9 mouse cellular contexts compared by ENCODE assay signal in the genomic region with DNA sequence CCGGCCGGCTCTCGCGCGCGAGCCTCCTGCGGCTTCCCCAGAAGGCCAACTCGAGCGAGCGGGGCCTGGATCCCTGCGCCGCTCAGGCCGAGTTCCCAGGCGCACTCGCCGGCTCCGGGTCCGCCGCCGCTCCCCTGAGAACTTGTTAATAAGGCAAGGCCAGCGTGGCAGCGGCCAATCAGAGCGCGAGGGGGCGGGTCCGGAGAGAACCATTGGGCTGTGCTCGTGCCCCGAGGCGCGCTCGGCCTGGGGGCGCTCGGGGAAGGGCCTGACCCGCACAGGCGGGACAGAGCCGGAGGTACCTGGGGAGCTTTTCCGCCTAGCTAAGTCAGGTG. TPM values are rescaled to one million over a fixed set of nuclear protein-coding genes. Genes with fewer than 3 reads are reported as not detected.
DNase-seq lines count a peak whose midpoint lies in the region; ATAC-seq and TF ChIP-seq lines count a peak whose summit lies in the region.
"Had no signal": no experiment of that assay in that cellular context is flagged by ENCODE, and none has a peak within 500 bp of the region (broad histone marks: within the 10 kb centered on the region; RNA-seq: fewer than 3 reads in every experiment).

A gene (minus strand): TSS at position 123 of the 335 bp plus-strand sequence.

- H3K4me2 ChIP-seq in embryonic facial prominence, embryonic 14.5 days (ENCODE audit: low read depth, low read length) = peak within 1 kb of the TSS; percentile 78
- peak within 1 kb of the TSS; percentile 92 for H3K4me2 ChIP-seq in heart, embryonic 12.5 days
- peak within 1 kb of the TSS; percentile 75 for H3K4me2 ChIP-seq in kidney, embryonic 14.5 days (replicated peaks; ENCODE audit: low read depth, low read length)
- peak within 1 kb of the TSS; percentile 74 for H3K4me2 ChIP-seq in liver, embryonic 11.5 days
- peak within 1 kb of the TSS; percentile 87 for H3K4me2 ChIP-seq in myocyte (ENCODE audit: low read depth)

- peaks cover 7% of the 10 kb centered on the region; the same call in 1 of the 2 replicates for H3K36me3 ChIP-seq in embryonic facial prominence, embryonic 14.5 days (ENCODE audit: control insufficient read depth, insufficient read depth, low read length)
- H3K36me3 ChIP-seq in heart, embryonic 12.5 days = no peaks in the 10 kb centered on the region
- H3K36me3 ChIP-seq in kidney, embryonic 14.5 days (ENCODE audit: control insufficient read depth, insufficient read depth, low read length) = no peaks in the 10 kb centered on the region
- H3K36me3 ChIP-seq in liver, embryonic 11.5 days (ENCODE audit: control insufficient read depth, insufficient read depth, low read length) = no peaks in the 10 kb centered on the region
- no peaks in the 10 kb centered on the region for H3K36me3 ChIP-seq in myocyte (ENCODE audit: control insufficient read depth, insufficient read depth)

- peak; percentile 48 for DNase-seq in right cerebral cortex, adult 18-20 months
- no peak for DNase-seq in right cerebral cortex, postnatal 25 days
- peak; percentile 96 for DNase-seq in embryonic facial prominence, embryonic 14.5 days (ENCODE audit: low spot score)
- peak; percentile 82 for DNase-seq in liver, embryonic 11.5 days (ENCODE audit: low spot score)
- DNase-seq in thymus, postnatal 14 days = peak; percentile 6

- H3K27ac ChIP-seq in embryonic facial prominence, embryonic 14.5 days (replicated peaks; ENCODE audit: low read depth, low read length) = peak within 1 kb of the TSS; percentile 82
- no peak within 1 kb of the TSS for H3K27ac ChIP-seq in heart, embryonic 12.5 days (ENCODE audit: poor library complexity, severe bottlenecking)
- no peak within 1 kb of the TSS for H3K27ac ChIP-seq in kidney, embryonic 14.5 days (ENCODE audit: low read depth, low read length)
- no peak within 1 kb of the TSS for H3K27ac ChIP-seq in liver, embryonic 11.5 days (ENCODE audit: low read depth, low read length)

- ATAC-seq in embryonic facial prominence, embryonic 14.5 days (ENCODE audit: low read depth) = peak; percentile 89
- peak; percentile 88 for ATAC-seq in heart, embryonic 12.5 days (ENCODE audit: insufficient number of reproducible peaks, low FRiP score)
- ATAC-seq in kidney, embryonic 14.5 days (ENCODE audit: low FRiP score, low TSS enrichment) = peak; percentile 84
- ATAC-seq in liver, embryonic 11.5 days (replicated peaks; ENCODE audit: low FRiP score) = peak; percentile 72

- peaks cover 3% of the 10 kb centered on the region; the same call in 1 of the 2 replicates for H3K9me3 ChIP-seq in embryonic facial prominence, embryonic 14.5 days (ENCODE audit: control insufficient read depth, low read length)
- H3K9me3 ChIP-seq in heart, embryonic 12.5 days (replicated peaks) = peaks cover 2% of the 10 kb centered on the region
- no peaks in the 10 kb centered on the region for H3K9me3 ChIP-seq in kidney, embryonic 14.5 days (ENCODE audit: control insufficient read depth, low read length)
- H3K9me3 ChIP-seq in liver, embryonic 11.5 days (ENCODE audit: control insufficient read depth, low read length) = no peaks in the 10 kb centered on the region

- H3K79me2 ChIP-seq in myocyte (ENCODE audit: control insufficient read depth, insufficient read depth) = no peaks in the 10 kb centered on the region

- H3K4me3 ChIP-seq in embryonic facial prominence, embryonic 14.5 days (ENCODE audit: low read depth, low read length) = peak within 1 kb of the TSS; percentile 68
- H3K4me3 ChIP-seq in heart, embryonic 12.5 days = peak within 1 kb of the TSS; percentile 60
- H3K4me3 ChIP-seq in kidney, embryonic 14.5 days (ENCODE audit: low read length) = peak within 1 kb of the TSS; percentile 42
- peak within 1 kb of the TSS; percentile 43 for H3K4me3 ChIP-seq in liver, embryonic 11.5 days (ENCODE audit: low read depth, low read length)
- H3K4me3 ChIP-seq in myocyte = peak within 1 kb of the TSS; percentile 61

- peak within 1 kb of the TSS; percentile 92 for H3K9ac ChIP-seq in embryonic facial prominence, embryonic 14.5 days (ENCODE audit: low read depth, low read length)
- peak within 1 kb of the TSS; percentile 74 for H3K9ac ChIP-seq in heart, embryonic 12.5 days
- H3K9ac ChIP-seq in kidney, embryonic 14.5 days (ENCODE audit: low read depth, low read length) = peak within 1 kb of the TSS; percentile 45
- no peak within 1 kb of the TSS for H3K9ac ChIP-seq in liver, embryonic 11.5 days (ENCODE audit: low read depth, low read length)

- WGBS in embryonic facial prominence, embryonic 14.5 days = 0% methylated on average over 13 of the region's 37 CpGs
- under 1% methylated on average over 37 of the region's 37 CpGs for WGBS in heart, embryonic 12.5 days
- WGBS in kidney, embryonic 14.5 days = under 1% methylated on average over 37 of the region's 37 CpGs
- WGBS in liver, embryonic 11.5 days = under 1% methylated on average over 37 of the region's 37 CpGs

- H3ac ChIP-seq in myocyte (ENCODE audit: control insufficient read depth, insufficient read length) = peak within 1 kb of the TSS; percentile 54

- H3K27me3 ChIP-seq in embryonic facial prominence, embryonic 14.5 days (replicated peaks; ENCODE audit: control insufficient read depth, insufficient read depth, low read length) = peaks cover 82% of the 10 kb centered on the region
- peaks cover 90% of the 10 kb centered on the region for H3K27me3 ChIP-seq in heart, embryonic 12.5 days (replicated peaks)
- peaks cover 98% of the 10 kb centered on the region for H3K27me3 ChIP-seq in kidney, embryonic 14.5 days (ENCODE audit: control insufficient read depth, insufficient read depth, low read length)
- H3K27me3 ChIP-seq in liver, embryonic 11.5 days (replicated peaks; ENCODE audit: control insufficient read depth, insufficient read depth, low read length) = peaks cover 99% of the 10 kb centered on the region
- H3K27me3 ChIP-seq in myocyte (ENCODE audit: control insufficient read depth, insufficient read depth, insufficient read length) = no peaks in the 10 kb centered on the region
- H3K27me3 ChIP-seq: CH12.LX had no signal

- TF ChIP-seq POLR2A in myocyte (IDR thresholded peaks at IDR 0.05; ENCODE audit: insufficient read length, low read depth) = peak; percentile 89

- peaks cover 14% of the 10 kb centered on the region for H3K4me1 ChIP-seq in embryonic facial prominence, embryonic 14.5 days (ENCODE audit: control insufficient read depth, insufficient read depth, low read length)
- H3K4me1 ChIP-seq in heart, embryonic 12.5 days (replicated peaks) = peaks cover 28% of the 10 kb centered on the region
- H3K4me1 ChIP-seq in kidney, embryonic 14.5 days (ENCODE audit: control insufficient read depth, insufficient read depth, low read length) = peaks cover 10% of the 10 kb centered on the region
- H3K4me1 ChIP-seq in liver, embryonic 11.5 days (replicated peaks; ENCODE audit: control insufficient read depth, insufficient read depth, low read length) = peaks cover 19% of the 10 kb centered on the region

TF ChIP-seq in myocyte, 11 proteins besides CTCF, POLR2A, EP300 and RAD21:
- TF ChIP-seq REST (IDR thresholded peaks at IDR 0.05; ENCODE audit: insufficient read depth, insufficient read length) (no peak), POLR2AphosphoS2 (IDR thresholded peaks at IDR 0.05; ENCODE audit: insufficient read length, low read depth) (peak; percentile 85)

RNA-seq across cellular contexts. Expression of the gene that starts here (rescaled TPM):
- 73.2 and 82.9 TPM in 2 replicates for polyA plus RNA-seq in embryonic facial prominence, embryonic 14.5 days (2014; fragmentation: Nextera tagmentation; extraction: Ambion mirVana)
- 20.4 and 20.6 TPM in 2 replicates for polyA plus RNA-seq in heart, embryonic 12.5 days (2016; fragmentation: Nextera tagmentation; extraction: Ambion mirVana)
- polyA plus RNA-seq in kidney, embryonic 14.5 days (2014; fragmentation: Nextera tagmentation; extraction: Ambion mirVana) = 2.6 and 3.1 TPM in 2 replicates
- polyA plus RNA-seq in liver, embryonic 11.5 days (2014; fragmentation: Nextera tagmentation; extraction: Ambion mirVana) = 6.9 and 9.2 TPM in 2 replicates
- 4.7 TPM for polyA plus RNA-seq in myocyte (2012; fragmentation: generic; extraction: Trizol)
